Mouse (Mus musculus) kidney, postnatal 0 days (tissue): ENCODE measurements around the gene Pias1. TPM values are rescaled to one million over a fixed set of nuclear protein-coding genes. Genes with fewer than 3 reads are reported as not detected.

Experiments used
- ATAC-seq: fragments of 200-750 bp; cut with Nextera tagmentation; replicated peaks from 2 replicates; pipeline ENCODE4 v1.8.0; 2017; ENCODE audit warnings: low read depth, moderate number of reproducible peaks, moderate TSS enrichment, moderate library complexity; ENCODE audit not compliant: low FRiP score
- DNase-seq: peaks from one replicate; pipeline ENCODE4 v3.0.0-alpha.2; 2016; ENCODE audit warnings: low spot score
- H3K27ac ChIP-seq: fragments of 300-500 bp; sonication (generic); 2 replicates; pipeline ENCODE4 v1.5.1; 2014; ENCODE audit warnings: mild to moderate bottlenecking
- H3K27me3 ChIP-seq: fragments of 300-500 bp; sonication (generic); 2 replicates; pipeline ENCODE4 v1.6.1; 2014; ENCODE audit warnings: low read length, mixed read lengths; ENCODE audit not compliant: insufficient read depth
- H3K36me3 ChIP-seq: fragments of 300-500 bp; sonication (generic); 2 replicates; pipeline ENCODE4 v1.6.1; 2014; ENCODE audit warnings: low read length, mixed read lengths; ENCODE audit not compliant: insufficient read depth
- H3K4me1 ChIP-seq: fragments of 300-500 bp; sonication (generic); replicated peaks from 2 replicates; pipeline ENCODE4 v1.6.1; 2014; ENCODE audit warnings: antibody characterized with exemption, low read length, mixed read lengths; ENCODE audit not compliant: insufficient read depth
- H3K4me2 ChIP-seq: fragments of 300-500 bp; sonication (generic); 2 replicates; pipeline ENCODE4 v1.6.1; 2014; ENCODE audit warnings: mild to moderate bottlenecking, low read length, moderate library complexity, mixed read lengths
- H3K4me3 ChIP-seq: fragments of 300-500 bp; sonication (generic); replicated peaks from 2 replicates; pipeline ENCODE4 v1.5.1; 2014; ENCODE audit warnings: low read depth, low read length
- H3K9ac ChIP-seq: fragments of 300-500 bp; sonication (generic); 2 replicates; pipeline ENCODE4 v1.6.1; 2014; ENCODE audit warnings: low read depth, low read length
- H3K9me3 ChIP-seq: fragments of 300-500 bp; sonication (generic); replicated peaks from 2 replicates; pipeline ENCODE4 v1.6.1; 2016; ENCODE audit warnings: low read length, inconsistent platforms, mixed read lengths
- CTCF ChIP-seq: IDR thresholded peaks from 2 replicates; pipeline ENCODE4 v1.5.1; 2016; ENCODE audit warnings: antibody characterized with exemption, low read depth, mild to moderate bottlenecking, moderate library complexity
- WGBS: fragments of 180-500 bp; shearing (Covaris S2); extraction: QIAGEN DNeasy Blood & Tissue Kit; methylation state at CpG from one replicate; pipeline ENCODE4 v1.1.7; 2014; 5-methylcytosine and 5-hydroxymethylcytosine counted together
- polyA plus RNA-seq: library from polyadenylated mRNA; unstranded; fragments of >200 nt; fragmentation: Nextera tagmentation; extraction: Ambion mirVana; gene quantifications from 2 replicates; pipeline ENCODE4 v1.2.1, GENCODE M21; 2015

The Pias1 gene
- polyA plus RNA-seq, 1 experiment from 2014 or later = 48.6 TPM

DNA sequence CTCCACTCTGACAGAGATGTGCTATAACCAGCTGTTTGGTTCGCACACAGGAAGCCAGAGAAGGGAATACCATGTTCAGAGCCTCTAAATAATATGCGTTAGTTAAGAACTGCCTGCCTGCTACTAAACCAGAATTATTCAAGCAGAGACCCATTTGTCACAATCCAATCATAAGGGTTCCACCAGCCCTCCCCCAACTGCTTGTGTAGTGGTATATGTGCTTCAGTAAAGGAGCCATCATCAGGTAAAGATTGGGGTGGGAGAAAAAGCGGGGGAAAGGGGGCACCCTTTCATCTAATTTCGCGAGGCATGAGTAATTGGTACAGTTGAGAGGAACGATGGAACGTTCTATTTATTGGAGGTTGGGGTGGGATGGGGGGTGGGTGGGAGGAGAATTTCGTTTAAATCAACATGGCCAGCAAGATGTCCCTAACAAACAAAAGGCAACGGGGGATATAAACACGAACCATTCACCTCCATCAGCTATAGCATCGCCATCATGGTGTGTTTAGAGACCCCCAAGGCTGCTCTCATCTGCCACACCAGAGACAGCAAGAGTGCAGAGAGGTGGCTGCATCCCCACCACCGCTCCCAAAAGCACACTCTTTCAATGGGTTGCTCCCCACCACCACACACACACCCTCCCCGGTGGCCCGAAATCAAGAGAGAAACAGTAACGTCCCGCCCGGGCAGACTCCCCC is 8.1 kb downstream of the Pias1 start:
- H3K9ac ChIP-seq = peak overlapping the region; percentile 92

DNA sequence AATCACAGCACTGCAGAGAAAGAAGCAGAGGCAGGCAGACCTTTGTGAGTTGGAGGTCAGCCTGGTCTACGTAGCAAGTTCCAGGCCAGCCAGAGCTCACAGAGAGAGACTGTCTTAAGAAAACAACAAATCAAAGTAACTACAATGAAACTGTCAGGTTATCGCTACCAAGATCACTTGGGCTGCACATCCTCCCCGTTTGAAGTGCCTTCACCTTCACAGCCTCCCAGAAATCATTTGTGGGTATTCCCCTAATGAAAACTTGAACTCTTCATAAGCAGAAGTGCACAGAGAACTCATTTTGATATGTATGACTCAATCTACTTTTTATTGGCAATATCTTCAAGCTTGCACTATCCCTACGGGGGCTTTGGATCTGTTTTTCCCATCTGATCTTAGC is 10.6 kb downstream of the Pias1 start:
- 38% methylated on average over 4 of the region's 4 CpGs for WGBS
- Histone ChIP-seq H3K36me3 (no peaks in the 10 kb centered on the region), H3K4me3 (no peak overlapping the region), H3K4me2 (no peak overlapping the region), H3K9ac (no peak overlapping the region), H3K4me1 (peaks cover 9% of the 10 kb centered on the region; the same call in 1 of the 2 replicates), H3K9me3 (no peaks in the 10 kb centered on the region), H3K27ac (no peak overlapping the region), H3K27me3 (no peaks in the 10 kb centered on the region)
- ATAC-seq (no peak), DNase-seq (no peak)
- no peak for TF ChIP-seq CTCF

More for the DNA sequence above, 8.1 kb downstream of the Pias1 start:
- 3% methylated on average over 17 of the region's 17 CpGs for WGBS
- Histone ChIP-seq H3K4me3 (peak overlapping the region; percentile 97), H3K36me3 (no peaks in the 10 kb centered on the region), H3K27me3 (no peaks in the 10 kb centered on the region), H3K9me3 (no peaks in the 10 kb centered on the region), H3K4me1 (peaks cover 9% of the 10 kb centered on the region; the same call in 1 of the 2 replicates), H3K27ac (peak overlapping the region; percentile 98; the same call in 1 of the 2 replicates), H3K4me2 (peak overlapping the region; percentile 59)
- no peak for ATAC-seq
- DNase-seq = peak; percentile 25
- no peak for TF ChIP-seq CTCF

DNA sequence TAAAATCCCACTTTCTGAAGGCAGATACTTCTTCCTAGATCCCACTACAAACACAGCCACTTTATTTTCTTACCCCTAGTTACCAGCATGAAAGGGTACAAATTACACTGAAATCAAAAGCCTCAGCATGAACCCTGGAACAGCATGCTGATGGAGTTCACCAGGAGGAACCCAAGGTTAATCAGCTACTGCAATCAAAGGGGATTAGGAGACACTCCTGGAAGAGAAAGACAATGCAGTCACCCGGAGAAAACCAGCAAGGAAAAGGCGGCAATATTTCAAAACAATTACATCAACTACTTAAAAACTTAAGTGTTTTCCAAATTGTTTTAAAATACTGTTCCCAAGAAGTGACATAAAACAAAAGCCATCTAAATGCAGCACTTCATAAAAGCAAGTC is 11.9 kb downstream of the Pias1 start:
- Histone ChIP-seq H3K27me3 (no peaks in the 10 kb centered on the region), H3K4me3 (no peak overlapping the region), H3K9me3 (no peaks in the 10 kb centered on the region), H3K27ac (no peak overlapping the region), H3K36me3 (no peaks in the 10 kb centered on the region), H3K4me1 (0 out of 2 replicates have a peak, but pooled peaks cover 9% of the 10 kb centered on the region), H3K9ac (no peak overlapping the region), H3K4me2 (no peak overlapping the region)
- WGBS = 29% methylated on average over 2 of the region's 2 CpGs
- ATAC-seq = no peak
- no peak for TF ChIP-seq CTCF
- DNase-seq = no peak

DNA sequence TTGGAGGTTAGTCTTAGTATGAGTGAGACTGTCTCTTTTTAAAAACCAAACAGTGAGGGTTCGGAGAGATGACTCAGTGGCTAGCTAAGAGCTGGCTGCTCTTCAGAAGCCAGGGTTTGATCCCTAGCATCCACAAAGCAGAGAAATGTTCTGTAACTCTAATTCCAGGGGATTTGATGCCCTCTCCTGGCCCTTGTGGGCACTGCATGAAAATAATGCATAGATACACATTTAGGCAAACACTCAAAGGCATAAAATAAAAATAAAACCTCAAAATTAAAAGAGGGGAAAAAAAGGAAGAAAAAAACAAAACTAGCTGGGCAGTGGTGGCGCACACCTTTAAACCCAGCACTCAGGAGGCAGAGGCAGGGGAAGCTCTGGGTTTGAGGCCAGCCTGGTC is 13.3 kb downstream of the Pias1 start:
- ATAC-seq (no peak), DNase-seq (no peak)
- Histone ChIP-seq H3K27ac (no peak overlapping the region), H3K4me1 (0 out of 2 replicates have a peak, but pooled peaks cover 7% of the 10 kb centered on the region), H3K9ac (no peak overlapping the region), H3K4me2 (no peak overlapping the region), H3K4me3 (no peak overlapping the region), H3K36me3 (no peaks in the 10 kb centered on the region), H3K27me3 (no peaks in the 10 kb centered on the region), H3K9me3 (no peaks in the 10 kb centered on the region)
- WGBS = 97% methylated on average over 2 of the region's 2 CpGs
- peak; percentile 67 for TF ChIP-seq CTCF

DNA sequence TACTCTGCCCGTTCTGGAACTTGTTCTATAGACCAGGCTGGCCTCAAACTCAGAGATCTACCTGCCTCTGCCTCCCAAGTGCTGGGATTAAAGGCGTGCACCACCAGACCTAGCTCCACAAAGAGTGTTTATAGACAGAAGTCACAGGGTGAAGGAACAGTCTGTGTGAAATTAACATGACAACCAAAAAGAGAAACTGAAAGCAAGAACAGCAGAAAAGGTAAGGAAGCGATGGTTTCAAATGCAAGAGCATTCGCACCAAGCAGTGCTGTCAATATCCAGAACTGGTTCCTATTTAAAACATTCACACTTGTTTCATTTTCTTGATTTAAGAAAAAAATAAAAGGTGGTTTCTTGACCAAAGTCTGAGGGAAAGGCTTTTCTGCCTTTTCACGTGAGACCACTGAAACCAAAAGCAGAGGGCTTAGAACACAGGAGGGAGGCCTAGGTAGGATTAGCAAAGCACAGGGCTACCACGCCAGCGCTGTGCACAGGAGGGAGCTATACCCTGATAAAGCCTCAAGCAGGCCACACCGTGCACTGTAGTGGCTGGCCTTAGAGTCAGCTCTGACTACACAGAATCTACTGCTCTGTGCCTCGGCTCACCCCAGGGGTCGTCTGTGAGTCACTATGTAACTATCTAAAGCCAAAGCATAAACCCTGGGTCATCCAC is 15.5 kb downstream of the Pias1 start:
- peak; percentile 45; the same call in 1 of the 2 replicates for TF ChIP-seq CTCF
- Histone ChIP-seq H3K4me2 (no peak overlapping the region), H3K27me3 (no peaks in the 10 kb centered on the region), H3K9me3 (no peaks in the 10 kb centered on the region), H3K27ac (no peak overlapping the region), H3K4me1 (0 out of 2 replicates have a peak, but pooled peaks cover 3% of the 10 kb centered on the region), H3K9ac (no peak overlapping the region), H3K36me3 (no peaks in the 10 kb centered on the region), H3K4me3 (no peak overlapping the region)
- DNase-seq (peak; percentile 61), ATAC-seq (peak; percentile 72; the same call in 1 of the 2 replicates)
- WGBS = 59% methylated on average over 10 of the region's 10 CpGs

DNA sequence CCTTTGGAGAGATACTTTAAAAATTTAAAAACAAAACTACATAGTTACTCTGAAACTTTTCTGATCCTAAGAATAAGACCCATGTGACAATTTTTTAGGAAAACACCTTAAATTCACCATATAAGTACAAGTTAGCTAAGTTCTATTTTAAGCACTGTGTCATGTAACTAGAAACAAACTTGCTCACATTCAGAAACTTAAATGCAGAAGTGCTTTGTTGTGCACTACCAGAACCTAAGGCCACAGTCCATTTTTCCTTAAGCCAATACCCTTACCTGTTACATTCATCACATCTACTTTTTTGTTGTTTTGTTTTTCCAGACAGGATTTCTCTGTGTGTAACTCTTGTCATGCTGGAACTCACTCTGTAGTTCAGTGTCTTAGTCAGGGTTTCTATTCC is 17.4 kb downstream of the Pias1 start:
- DNase-seq = no peak
- no peak overlapping the region for H3K4me3 ChIP-seq
- ATAC-seq = no peak
- H3K4me2 ChIP-seq = no peak overlapping the region
- H3K27ac ChIP-seq = no peak overlapping the region
- TF ChIP-seq CTCF = no peak
- no peaks in the 10 kb centered on the region for H3K36me3 ChIP-seq
- H3K4me1 ChIP-seq = no peaks in the 10 kb centered on the region
- no peaks in the 10 kb centered on the region for H3K27me3 ChIP-seq
- no peaks in the 10 kb centered on the region for H3K9me3 ChIP-seq
- no peak overlapping the region for H3K9ac ChIP-seq
